Mouse (Mus musculus) embryonic facial prominence, embryonic 15.5 days (tissue): Measurements from ENCODE around the gene Pip4k2b. TPM values are rescaled to one million over a fixed set of nuclear protein-coding genes. Genes with fewer than 3 reads are reported as not detected.

Experiments used
- ATAC-seq: fragments of 200-750 bp; cut with Nextera tagmentation; 2 replicates; pipeline ENCODE4 v1.8.0; 2017; ENCODE audit warnings: low read depth, moderate TSS enrichment; ENCODE audit not compliant: insufficient number of reproducible peaks, low FRiP score, low TSS enrichment
- H3K27ac ChIP-seq: fragments of 300-500 bp; sonication (generic); replicated peaks from 2 replicates; pipeline ENCODE4 v1.5.1; 2015; ENCODE audit warnings: mild to moderate bottlenecking, inconsistent platforms
- H3K27me3 ChIP-seq: fragments of 300-500 bp; sonication (generic); 2 replicates; pipeline ENCODE4 v1.6.1; 2015; ENCODE audit warnings: inconsistent platforms
- H3K36me3 ChIP-seq: fragments of 300-500 bp; sonication (generic); 2 replicates; pipeline ENCODE4 v1.6.1; 2015; ENCODE audit warnings: mild to moderate bottlenecking, inconsistent platforms
- H3K4me1 ChIP-seq: fragments of 300-500 bp; sonication (generic); 2 replicates; pipeline ENCODE4 v1.6.1; 2015; ENCODE audit warnings: inconsistent platforms
- H3K4me2 ChIP-seq: fragments of 300-500 bp; sonication (generic); replicated peaks from 2 replicates; pipeline ENCODE4 v1.6.1; 2015; ENCODE audit warnings: mild to moderate bottlenecking, inconsistent platforms
- H3K4me3 ChIP-seq: fragments of 300-500 bp; sonication (generic); replicated peaks from 2 replicates; pipeline ENCODE4 v1.5.1; 2015; ENCODE audit warnings: mild to moderate bottlenecking, inconsistent platforms
- H3K9ac ChIP-seq: fragments of 300-500 bp; sonication (generic); 2 replicates; pipeline ENCODE4 v1.6.1; 2015; ENCODE audit warnings: inconsistent platforms
- H3K9me3 ChIP-seq: fragments of 300-500 bp; sonication (generic); replicated peaks from 2 replicates; pipeline ENCODE4 v1.6.1; 2016; ENCODE audit warnings: inconsistent platforms
- WGBS: fragments of 180-500 bp; shearing (Covaris S2); methylation state at CpG from one replicate; pipeline ENCODE4 v1.1.7; 2015; 5-methylcytosine and 5-hydroxymethylcytosine counted together
- microRNA-seq: library from miRNA; unstranded; fragments of <30 nt; microRNA quantifications from one replicate; pipeline ENCODE4, GENCODE M21; 2016; ENCODE audit warnings: borderline number of aligned reads
- polyA plus RNA-seq: library from polyadenylated mRNA; unstranded; fragments of >200 nt; fragmentation: Nextera tagmentation; extraction: Ambion mirVana; gene quantifications from 2 replicates; pipeline ENCODE4 v1.2.1, GENCODE M21; 2015

Gene Pip4k2b
- polyA plus RNA-seq, 1 experiment from 2014 or later = 1.7 TPM

DNA sequence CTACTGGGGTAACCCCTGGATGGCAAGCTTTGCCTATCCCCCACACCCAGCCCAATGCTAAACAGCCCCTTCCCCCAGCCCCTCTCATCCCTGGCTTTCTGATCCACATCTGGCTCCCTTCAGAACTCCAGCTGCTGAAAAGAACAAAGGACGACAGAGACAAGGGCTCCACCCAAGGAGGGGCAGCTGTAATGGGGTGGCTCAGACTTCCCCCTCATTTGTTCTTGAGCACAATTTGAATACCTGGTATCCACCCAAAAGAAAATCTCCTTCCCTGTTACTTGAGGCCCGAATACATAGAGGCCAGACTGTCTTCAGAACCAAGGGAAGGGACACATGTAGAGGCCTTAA, 73.4 kb downstream of the Pip4k2b start:
- no peaks in the 10 kb centered on the region for H3K27me3 ChIP-seq
- ATAC-seq = no peak
- H3K27ac ChIP-seq = peak overlapping the region; percentile 17; the same call in 1 of the 2 replicates
- peaks cover 84% of the 10 kb centered on the region for H3K36me3 ChIP-seq
- H3K9ac ChIP-seq = no peak overlapping the region
- no peaks in the 10 kb centered on the region for H3K9me3 ChIP-seq
- WGBS = 24% methylated on average over 2 of the region's 2 CpGs
- H3K4me1 ChIP-seq = peaks cover 33% of the 10 kb centered on the region
- no peak overlapping the region for H3K4me3 ChIP-seq
- no peak overlapping the region for H3K4me2 ChIP-seq

DNA sequence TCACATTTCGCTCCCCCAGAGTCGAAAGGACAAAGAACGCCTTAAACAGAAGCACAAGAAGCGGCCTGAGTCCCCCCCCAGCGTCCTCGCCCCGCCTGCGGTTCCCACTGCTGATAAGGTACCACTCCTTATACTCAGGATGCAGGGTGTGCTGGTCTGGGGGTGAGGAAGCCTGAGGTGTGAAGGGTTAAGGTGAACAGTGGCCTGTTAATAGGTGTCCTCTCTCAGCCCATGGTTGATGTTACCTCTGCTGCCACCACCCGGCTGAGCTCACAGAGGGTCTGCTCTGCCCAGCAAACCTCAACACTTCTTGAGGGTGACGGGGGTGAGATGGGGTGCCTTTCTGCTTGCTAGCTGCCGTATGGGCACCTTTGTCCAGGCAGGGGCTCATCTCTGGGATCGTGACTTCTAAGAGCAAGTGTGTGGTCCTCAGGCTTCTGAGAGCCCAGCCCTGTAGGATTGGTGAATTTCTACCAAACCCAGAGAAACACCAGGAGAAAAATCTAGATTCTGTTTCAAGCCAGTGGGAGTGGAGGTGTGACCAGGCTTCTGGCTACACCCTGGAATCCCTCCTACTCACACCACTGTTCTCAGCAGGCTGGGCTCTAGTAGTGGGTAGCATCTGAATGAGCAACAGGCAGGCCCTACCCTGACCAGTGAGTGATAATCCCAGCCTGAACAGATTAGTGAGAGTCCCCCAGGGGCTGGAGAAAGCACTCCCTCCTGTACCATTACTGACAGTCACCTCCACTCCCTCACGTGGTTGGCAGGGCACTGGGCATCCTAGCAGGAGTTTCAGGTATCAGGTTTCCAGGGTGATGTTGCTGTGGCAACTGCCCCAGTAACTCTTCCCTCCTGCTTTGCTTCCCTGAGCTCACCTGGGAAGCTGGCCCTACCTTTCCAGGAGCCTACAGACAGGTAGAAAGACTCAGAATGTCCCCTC, 74.0 kb downstream of the Pip4k2b start:
- H3K9ac ChIP-seq = no peak overlapping the region
- no peaks in the 10 kb centered on the region for H3K27me3 ChIP-seq
- peak overlapping the region; percentile 17; the same call in 1 of the 2 replicates for H3K27ac ChIP-seq
- peaks cover 85% of the 10 kb centered on the region for H3K36me3 ChIP-seq
- WGBS = 58% methylated on average over 13 of the region's 13 CpGs
- H3K9me3 ChIP-seq = no peaks in the 10 kb centered on the region
- no peak overlapping the region for H3K4me3 ChIP-seq
- ATAC-seq = no peak
- no peak overlapping the region for H3K4me2 ChIP-seq
- peaks cover 35% of the 10 kb centered on the region for H3K4me1 ChIP-seq

DNA sequence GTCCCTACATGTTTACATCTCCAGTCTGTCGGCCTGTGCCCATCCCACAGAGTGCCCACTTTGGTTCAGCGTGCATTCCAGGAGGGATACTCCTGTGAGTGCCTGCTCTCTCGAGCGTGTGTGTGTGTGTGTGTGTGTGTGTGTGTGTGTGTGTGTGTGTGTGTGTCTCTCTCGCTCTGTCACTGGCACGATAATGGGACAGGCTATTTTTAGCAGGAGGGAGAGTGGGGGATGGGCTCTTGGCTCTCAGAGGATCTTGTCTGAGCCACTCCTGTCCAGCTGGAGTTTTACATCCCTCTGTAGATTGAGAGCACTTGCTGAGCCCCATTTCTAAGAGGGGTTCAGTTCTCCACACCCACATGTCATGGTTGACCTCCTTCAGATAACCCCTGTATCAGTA, 74.7 kb downstream of the Pip4k2b start:
- WGBS = 23% methylated on average over 6 of the region's 6 CpGs
- H3K36me3 ChIP-seq = peaks cover 80% of the 10 kb centered on the region
- H3K4me3 ChIP-seq = no peak overlapping the region
- H3K27me3 ChIP-seq = no peaks in the 10 kb centered on the region
- ATAC-seq = no peak
- H3K9me3 ChIP-seq = no peaks in the 10 kb centered on the region
- H3K4me1 ChIP-seq = peaks cover 42% of the 10 kb centered on the region
- no peak overlapping the region for H3K4me2 ChIP-seq
- H3K27ac ChIP-seq = 0 out of 2 replicates have a peak overlapping the region, but pooled peaks have one; percentile 7
- H3K9ac ChIP-seq = no peak overlapping the region

DNA sequence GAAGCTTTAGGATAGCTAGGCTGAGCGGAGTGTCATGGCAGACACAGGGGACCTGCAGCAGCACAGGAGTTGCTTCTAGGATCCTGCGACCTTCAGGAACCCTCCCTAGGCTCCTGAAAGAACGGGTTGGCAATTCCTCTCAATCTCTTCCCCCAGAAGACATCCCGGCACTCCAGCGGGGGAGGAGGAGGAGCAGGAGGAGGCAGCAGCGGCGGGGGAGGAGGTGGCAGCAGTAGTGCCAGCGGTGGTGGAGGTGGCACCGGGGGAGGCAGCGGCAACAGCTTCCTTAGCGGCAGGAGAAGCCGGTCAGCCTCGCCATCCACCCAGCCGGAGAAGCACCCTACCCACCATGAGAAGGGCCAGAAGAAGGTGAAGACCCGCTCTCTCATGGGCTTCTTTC, 75.2 kb downstream of the Pip4k2b start:
- Histone ChIP-seq H3K4me2 (no peak overlapping the region), H3K27me3 (no peaks in the 10 kb centered on the region), H3K9me3 (no peaks in the 10 kb centered on the region), H3K4me3 (no peak overlapping the region), H3K36me3 (peaks cover 75% of the 10 kb centered on the region), H3K4me1 (peaks cover 47% of the 10 kb centered on the region), H3K27ac (peak overlapping the region; percentile 53; the same call in 1 of the 2 replicates), H3K9ac (no peak overlapping the region)
- 53% methylated on average over 15 of the region's 15 CpGs for WGBS
- no peak for ATAC-seq

DNA sequence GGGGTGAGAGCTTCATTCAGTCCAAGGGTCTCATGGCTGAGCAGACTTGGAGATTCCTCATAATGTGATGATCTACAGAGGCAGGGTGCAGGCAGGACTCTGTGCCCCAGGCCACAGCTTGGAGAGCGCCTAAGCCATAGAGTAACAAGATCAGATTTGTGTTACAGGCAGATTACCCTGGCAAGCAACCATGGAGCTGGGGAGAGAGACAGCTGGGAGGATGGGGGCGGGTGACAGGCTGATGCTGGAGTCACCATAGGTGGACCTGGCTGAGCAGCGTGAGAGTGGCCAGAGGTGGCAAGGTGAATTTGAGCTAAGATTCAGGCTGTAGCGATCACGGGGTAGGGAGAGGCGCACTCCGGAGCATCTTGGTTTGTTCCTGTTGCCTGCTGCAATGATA, 76.3 kb downstream of the Pip4k2b start:
- no peaks in the 10 kb centered on the region for H3K27me3 ChIP-seq
- H3K4me3 ChIP-seq = no peak overlapping the region
- no peak for ATAC-seq
- peaks cover 64% of the 10 kb centered on the region for H3K36me3 ChIP-seq
- no peaks in the 10 kb centered on the region for H3K9me3 ChIP-seq
- H3K4me2 ChIP-seq = no peak overlapping the region
- peaks cover 49% of the 10 kb centered on the region for H3K4me1 ChIP-seq
- no peak overlapping the region for H3K27ac ChIP-seq
- H3K9ac ChIP-seq = no peak overlapping the region
- 80% methylated on average over 7 of the region's 7 CpGs for WGBS

DNA sequence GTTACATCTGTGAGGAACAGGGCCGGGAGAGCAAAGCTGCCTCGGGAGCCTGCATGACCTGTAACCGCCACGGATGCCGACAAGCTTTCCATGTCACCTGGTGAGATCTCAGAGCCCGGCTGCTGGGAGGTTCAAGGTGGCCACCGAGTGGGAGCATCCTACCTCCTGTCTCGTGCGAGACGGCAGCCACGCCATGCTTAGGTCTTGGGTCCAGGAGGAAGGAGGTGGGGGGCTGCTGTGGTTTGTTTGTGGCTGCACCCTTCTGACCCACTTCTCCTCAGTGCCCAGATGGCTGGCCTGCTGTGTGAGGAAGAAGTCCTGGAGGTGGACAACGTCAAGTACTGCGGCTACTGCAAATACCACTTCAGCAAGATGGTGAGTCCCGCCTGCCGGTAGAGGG, 77.7 kb downstream of the Pip4k2b start:
- Histone ChIP-seq H3K4me2 (no peak overlapping the region), H3K27me3 (peaks cover 8% of the 10 kb centered on the region), H3K9ac (no peak overlapping the region), H3K27ac (no peak overlapping the region), H3K4me3 (no peak overlapping the region), H3K9me3 (no peaks in the 10 kb centered on the region), H3K36me3 (peaks cover 50% of the 10 kb centered on the region), H3K4me1 (peaks cover 59% of the 10 kb centered on the region)
- WGBS = 84% methylated on average over 15 of the region's 15 CpGs
- no peak for ATAC-seq

DNA sequence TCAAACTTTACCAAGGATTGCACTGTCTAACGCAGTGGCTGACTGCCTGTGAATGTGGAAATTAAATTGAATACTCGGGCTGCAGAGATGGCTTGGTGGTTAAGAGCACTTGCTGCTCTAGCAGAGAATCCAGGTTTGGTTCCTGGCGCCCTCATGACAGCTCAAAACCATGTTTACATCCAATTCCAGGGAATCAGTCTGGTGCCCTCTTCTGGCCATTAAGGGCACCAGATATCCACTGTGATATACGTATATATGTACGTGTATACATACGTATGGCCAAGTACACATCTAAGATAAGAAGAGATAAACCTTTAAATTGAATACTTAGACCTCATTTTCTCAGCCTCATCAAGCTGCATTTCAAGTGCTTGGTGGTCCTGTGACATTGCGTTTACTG, 78.3 kb downstream of the Pip4k2b start:
- Histone ChIP-seq H3K27me3 (peaks cover 12% of the 10 kb centered on the region), H3K9ac (no peak overlapping the region), H3K4me2 (no peak overlapping the region), H3K36me3 (peaks cover 46% of the 10 kb centered on the region), H3K4me3 (no peak overlapping the region), H3K9me3 (no peaks in the 10 kb centered on the region), H3K4me1 (peaks cover 63% of the 10 kb centered on the region), H3K27ac (no peak overlapping the region)
- no peak for ATAC-seq
- WGBS = 86% methylated on average over 7 of the region's 7 CpGs

DNA sequence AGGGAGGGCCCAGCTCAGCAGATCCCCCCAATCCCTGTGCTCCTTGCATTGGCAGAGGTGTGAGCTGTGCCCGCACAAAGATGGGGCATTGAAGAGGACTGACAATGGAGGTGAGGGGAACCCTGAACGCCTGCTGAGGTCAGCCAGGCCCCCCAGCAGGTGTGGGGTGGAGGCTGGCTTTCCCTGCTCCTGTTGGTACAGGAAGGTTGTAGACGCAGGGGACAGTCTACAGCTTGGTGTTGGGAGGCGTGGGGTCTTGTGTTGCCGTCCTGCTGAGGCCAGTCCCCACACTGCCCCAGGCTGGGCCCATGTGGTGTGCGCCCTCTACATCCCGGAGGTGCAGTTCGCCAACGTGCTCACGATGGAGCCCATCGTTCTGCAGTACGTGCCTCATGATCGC, 79.1 kb downstream of the Pip4k2b start:
- Histone ChIP-seq H3K9ac (no peak overlapping the region), H3K4me3 (no peak overlapping the region)
- ATAC-seq = no peak

More for the DNA sequence above, 79.1 kb downstream of the Pip4k2b start:
- Histone ChIP-seq H3K27me3 (peaks cover 17% of the 10 kb centered on the region), H3K4me2 (no peak overlapping the region), H3K36me3 (peaks cover 42% of the 10 kb centered on the region), H3K9me3 (no peaks in the 10 kb centered on the region), H3K27ac (no peak overlapping the region), H3K4me1 (peaks cover 63% of the 10 kb centered on the region)
- WGBS = 81% methylated on average over 13 of the region's 13 CpGs

Small RNAs within 50 kb of the gene (microRNA-seq; reads per million reads assigned to microRNA genes)
- gene Mir6927 (not detected), gene Mir8102 (not detected)

Other genes with a start within 250 kb of the Pip4k2b start
- 1.4 and 1.7 TPM in 2 replicates for gene 4933428G20Rik, start 244.4 kb downstream of the Pip4k2b start, polyA plus RNA-seq
- 2.0 and 2.2 TPM in 2 replicates for gene Srcin1, start 168.5 kb downstream of the Pip4k2b start, polyA plus RNA-seq
- 3.7 and 4.3 TPM in 2 replicates for gene Epop, start 115.0 kb downstream of the Pip4k2b start, polyA plus RNA-seq
- 2.6 and 3.2 TPM in 2 replicates for gene Mllt6, start 81.3 kb downstream of the Pip4k2b start, polyA plus RNA-seq
- 30.7 and 32.7 TPM in 2 replicates for gene Cisd3, start 58.9 kb downstream of the Pip4k2b start, polyA plus RNA-seq
- gene Pcgf2, start 44.2 kb downstream of the Pip4k2b start, polyA plus RNA-seq = 12.0 and 12.6 TPM in 2 replicates
- gene Psmb3, start 41.3 kb downstream of the Pip4k2b start, polyA plus RNA-seq = 440 and 475 TPM in 2 replicates
- 18.0 and 20.7 TPM in 2 replicates for gene Cwc25, start 21.9 kb upstream of the Pip4k2b start, polyA plus RNA-seq
- gene 1700001P01Rik, start 31.2 kb upstream of the Pip4k2b start, polyA plus RNA-seq = 0.95 TPM in 1 of 2 replicates, not detected in the other
- gene Rpl23, start 37.7 kb upstream of the Pip4k2b start, polyA plus RNA-seq = 567 and 575 TPM in 2 replicates
- gene Lasp1, start 54.3 kb upstream of the Pip4k2b start, polyA plus RNA-seq = 117 and 121 TPM in 2 replicates
- gene B230217C12Rik, start 96.1 kb upstream of the Pip4k2b start, polyA plus RNA-seq = 6.8 and 7.4 TPM in 2 replicates
- gene Fbxo47, start 139.4 kb upstream of the Pip4k2b start, polyA plus RNA-seq = 0.39 and 0.57 TPM in 2 replicates
- gene Plxdc1, start 241.7 kb upstream of the Pip4k2b start, polyA plus RNA-seq = 2.3 TPM in 2 replicates